8 mouse cellular contexts compared by ENCODE assay signal in genomic region chr11:58097621-58098365, GRCm38 (mm10). TPM values are rescaled to one million over a fixed set of nuclear protein-coding genes. Genes with fewer than 3 reads are reported as not detected.
DNase-seq lines count a peak whose midpoint lies in the region; ATAC-seq and TF ChIP-seq lines count a peak whose summit lies in the region.

No protein-coding gene starts in this region.

- no peak for TF ChIP-seq CTCF in hindbrain, postnatal 0 days (IDR thresholded peaks at IDR 0.05; ENCODE audit: low read depth)
- no peak for TF ChIP-seq CTCF in liver, postnatal 0 days (IDR thresholded peaks at IDR 0.05; ENCODE audit: low read depth)
- no peak for TF ChIP-seq CTCF in small intestine, adult 2 months (IDR thresholded peaks at IDR 0.05; ENCODE audit: extremely low read depth, insufficient read length, insufficient replicate concordance, low read depth, low read length)

- peaks cover 22% of the 10 kb centered on the region for H3K27me3 ChIP-seq in embryonic facial prominence, embryonic 12.5 days
- H3K27me3 ChIP-seq in hindbrain, postnatal 0 days (ENCODE audit: insufficient read depth, low read length) = no peaks in the 10 kb centered on the region
- H3K27me3 ChIP-seq in liver, postnatal 0 days (ENCODE audit: insufficient read depth, low read length) = no peaks in the 10 kb centered on the region
- H3K27me3 ChIP-seq in small intestine, adult 2 months (ENCODE audit: control insufficient read depth, insufficient read depth, low read length) = no peaks in the 10 kb centered on the region

- peak overlapping the region; percentile 47 for H3K9ac ChIP-seq in embryonic facial prominence, embryonic 12.5 days
- H3K9ac ChIP-seq in hindbrain, postnatal 0 days (replicated peaks; ENCODE audit: low read length) = no peak overlapping the region
- H3K9ac ChIP-seq in liver, postnatal 0 days (replicated peaks) = peak overlapping the region; percentile 54

- under 1% methylated on average over 28 of the region's 38 CpGs for WGBS in embryonic facial prominence, embryonic 12.5 days
- WGBS in hindbrain, postnatal 0 days = 3% methylated on average over 28 of the region's 38 CpGs
- WGBS in liver, postnatal 0 days (ENCODE audit: insufficient replicate concordance) = 9% methylated on average over 19 of the region's 38 CpGs
- WGBS in small intestine, adult 2 months = 3% methylated on average over 31 of the region's 38 CpGs

- TF ChIP-seq POLR2A in small intestine, adult 2 months (IDR thresholded peaks at IDR 0.05; ENCODE audit: low read depth, low read length) = no peak

- no peak for ATAC-seq in embryonic facial prominence, embryonic 12.5 days (ENCODE audit: insufficient number of reproducible peaks, insufficient read depth, low FRiP score, low TSS enrichment)
- ATAC-seq in hindbrain, postnatal 0 days = peak; percentile 41; the same call in 1 of the 2 replicates
- peak; percentile 18 for ATAC-seq in liver, postnatal 0 days

- peaks cover 7% of the 10 kb centered on the region; the same call in 1 of the 2 replicates for H3K4me1 ChIP-seq in embryonic facial prominence, embryonic 12.5 days
- no peaks in the 10 kb centered on the region for H3K4me1 ChIP-seq in hindbrain, postnatal 0 days (ENCODE audit: insufficient read depth, low read length)
- peaks cover 8% of the 10 kb centered on the region; the same call in 1 of the 2 replicates for H3K4me1 ChIP-seq in liver, postnatal 0 days (ENCODE audit: insufficient read depth)
- H3K4me1 ChIP-seq in small intestine, adult 2 months (ENCODE audit: control insufficient read depth, insufficient read depth, insufficient read length, low read length) = peaks cover 2% of the 10 kb centered on the region

- no peaks in the 10 kb centered on the region for H3K36me3 ChIP-seq in embryonic facial prominence, embryonic 12.5 days
- no peaks in the 10 kb centered on the region for H3K36me3 ChIP-seq in hindbrain, postnatal 0 days (ENCODE audit: insufficient read depth, low read length)
- no peaks in the 10 kb centered on the region for H3K36me3 ChIP-seq in liver, postnatal 0 days (replicated peaks; ENCODE audit: insufficient read depth, low read length)
- no peaks in the 10 kb centered on the region for H3K36me3 ChIP-seq in small intestine, adult 2 months (ENCODE audit: control insufficient read depth, insufficient read depth, low read length)

- H3K4me3 ChIP-seq in embryonic facial prominence, embryonic 12.5 days = peak overlapping the region; percentile 41
- peak overlapping the region; percentile 31 for H3K4me3 ChIP-seq in hindbrain, postnatal 0 days (ENCODE audit: low read length)
- peak overlapping the region; percentile 41 for H3K4me3 ChIP-seq in liver, postnatal 0 days (ENCODE audit: low read depth, low read length)
- H3K4me3 ChIP-seq in small intestine, adult 2 months (ENCODE audit: low read depth, low read length) = peak overlapping the region; percentile 41

- peak overlapping the region; percentile 79 for H3K4me2 ChIP-seq in embryonic facial prominence, embryonic 12.5 days (replicated peaks)
- peak overlapping the region; percentile 53 for H3K4me2 ChIP-seq in hindbrain, postnatal 0 days (ENCODE audit: low read depth, low read length)
- H3K4me2 ChIP-seq in liver, postnatal 0 days (ENCODE audit: low read depth, low read length) = peak overlapping the region; percentile 72

- no peak overlapping the region for H3K27ac ChIP-seq in embryonic facial prominence, embryonic 12.5 days
- no peak overlapping the region for H3K27ac ChIP-seq in hindbrain, postnatal 0 days
- no peak overlapping the region for H3K27ac ChIP-seq in liver, postnatal 0 days (ENCODE audit: low read depth)
- H3K27ac ChIP-seq in small intestine, adult 2 months (ENCODE audit: insufficient read depth, low read depth, low read length) = no peak overlapping the region

- DNase-seq in embryo, embryonic 11 days = peak; percentile 23
- DNase-seq in embryo, embryonic 9.5 days (ENCODE audit: extremely low spot score) = no peak
- peak; percentile 52 for DNase-seq in CD4-positive, CD25-positive, alpha-beta regulatory T cell, adult 2 months (ENCODE audit: low read depth, low spot score)
- DNase-seq in hindbrain, postnatal 0 days (ENCODE audit: low spot score) = no peak
- DNase-seq in liver, postnatal 0 days = peak; percentile 25
- DNase-seq in layer of hippocampus, adult 9-10 months (ENCODE audit: low spot score) = no peak

- TF ChIP-seq EP300 in liver, postnatal 0 days (IDR thresholded peaks at IDR 0.05; ENCODE audit: low read depth) = no peak

- H3K9me3 ChIP-seq in embryonic facial prominence, embryonic 12.5 days = no peaks in the 10 kb centered on the region
- no peaks in the 10 kb centered on the region for H3K9me3 ChIP-seq in hindbrain, postnatal 0 days (ENCODE audit: low read length)
- no peaks in the 10 kb centered on the region for H3K9me3 ChIP-seq in liver, postnatal 0 days (ENCODE audit: low read length)

RNA-seq across cellular contexts. Expression of gene Gm12248, which starts 4.9 kb away (rescaled TPM):
- polyA plus RNA-seq in embryonic facial prominence, embryonic 12.5 days (2016; fragmentation: Nextera tagmentation; extraction: Ambion mirVana) = not detected in 2 replicates
- total RNA-seq in hindbrain, postnatal 0 days (2014; rRNA removed) = not detected in 2 replicates
- polyA plus RNA-seq in hindbrain, postnatal 0 days (2015; fragmentation: Nextera tagmentation; extraction: Ambion mirVana) = not detected in 2 replicates
- not detected in 2 replicates for polyA plus RNA-seq in liver, postnatal 0 days (2015; fragmentation: Nextera tagmentation; extraction: Ambion mirVana)
- 0.18 and 0.23 TPM in 2 replicates for polyA plus RNA-seq in small intestine, adult 2 months (2012; rRNA removed)

RNA-seq across cellular contexts. Expression of gene Cnot8, which starts 6.2 kb away (rescaled TPM):
- polyA plus RNA-seq in embryonic facial prominence, embryonic 12.5 days (2016; fragmentation: Nextera tagmentation; extraction: Ambion mirVana) = 103 TPM in 2 replicates
- 76.4 and 83.7 TPM in 2 replicates for total RNA-seq in hindbrain, postnatal 0 days (2014; rRNA removed)
- 82.1 and 83.1 TPM in 2 replicates for polyA plus RNA-seq in hindbrain, postnatal 0 days (2015; fragmentation: Nextera tagmentation; extraction: Ambion mirVana)
- polyA plus RNA-seq in liver, postnatal 0 days (2015; fragmentation: Nextera tagmentation; extraction: Ambion mirVana) = 24.3 and 26.2 TPM in 2 replicates
- polyA plus RNA-seq in small intestine, adult 2 months (2012; rRNA removed) = 15.1 and 26.6 TPM in 2 replicates

Comparison
In these comparisons a context has a peak if more than half of its experiments do, and no peak if none do; other contexts are left out.
1. DNase-seq: peak in embryo, embryonic 11 days (single experiment), CD4-positive, CD25-positive, alpha-beta regulatory T cell, adult 2 months (single experiment) and liver, postnatal 0 days (single experiment); none in embryo, embryonic 9.5 days (single experiment), hindbrain, postnatal 0 days (single experiment) and layer of hippocampus, adult 9-10 months (single experiment).
2. Peak in every context shown above with its lines, with median percentiles within 50 percentile points of each other: H3K4me2 ChIP-seq and H3K4me3 ChIP-seq.